Mouse (Mus musculus): ENCODE data around the gene Serinc5.
"Not testable (repeated sequence)": the region's sequence is repeated elsewhere in the genome, so short reads cannot be mapped to it uniquely, and the experiment has no call there.

Gene Serinc5

DNA sequence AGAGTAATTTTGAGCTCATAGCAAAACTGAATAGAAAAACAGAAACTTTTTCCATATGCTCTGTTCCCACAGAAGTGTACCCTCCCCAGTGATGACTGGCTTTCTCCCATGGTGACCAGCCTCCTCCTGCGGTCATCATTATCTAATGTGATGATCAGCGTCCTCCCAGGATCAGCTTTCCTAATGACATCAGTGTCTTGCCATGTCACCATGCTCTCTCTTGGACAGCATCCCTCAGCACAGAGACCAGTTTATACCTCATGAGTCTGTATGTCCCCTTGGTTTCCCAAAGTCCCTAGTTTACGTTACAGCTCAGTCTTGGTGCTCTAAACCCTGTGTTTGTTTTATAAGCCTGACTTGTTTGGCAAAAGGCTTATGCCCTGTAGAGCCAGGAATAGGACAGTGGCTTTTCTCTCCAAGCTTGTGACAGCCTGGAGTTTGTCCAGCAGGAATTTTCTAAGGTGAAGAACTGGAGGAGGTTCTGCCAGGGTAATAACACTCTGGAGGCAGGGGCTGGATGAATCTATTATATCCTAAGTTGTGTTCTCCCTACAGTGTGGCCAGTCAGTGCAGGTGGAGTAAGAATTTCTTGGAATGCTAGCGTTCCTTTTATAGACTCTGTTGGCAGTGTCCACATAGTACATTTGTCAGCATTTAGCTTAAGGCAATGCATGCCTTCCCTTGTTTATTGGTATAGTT is 46.1 kb downstream of the Serinc5 start:
- in situ Hi-C loops (cut with MboI; ENCODE audit: unreplicated experiment in 2 of 2), result no loop called here

DNA sequence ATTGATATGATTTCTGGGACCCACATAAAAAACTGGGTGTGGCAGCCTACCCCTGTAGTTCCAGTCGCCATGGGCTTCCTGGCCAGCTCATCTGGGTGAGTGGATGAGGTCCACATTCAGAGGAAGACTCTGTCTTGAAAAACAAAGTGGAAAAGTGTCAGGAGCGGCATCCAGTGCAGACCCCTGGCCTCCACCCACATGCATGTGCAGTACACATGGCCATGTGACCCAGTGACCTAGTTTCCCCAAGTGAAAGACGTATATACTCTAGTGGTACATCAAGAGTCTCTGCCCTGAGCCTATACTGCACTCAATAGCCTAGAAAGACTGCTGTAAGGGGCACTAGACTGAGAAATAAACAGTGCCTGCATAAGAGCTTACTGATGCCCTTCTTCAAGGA is 48.7 kb downstream of the Serinc5 start:
- in situ Hi-C loops (cut with MboI; ENCODE audit: unreplicated experiment in 2 of 2), result no loop called here

DNA sequence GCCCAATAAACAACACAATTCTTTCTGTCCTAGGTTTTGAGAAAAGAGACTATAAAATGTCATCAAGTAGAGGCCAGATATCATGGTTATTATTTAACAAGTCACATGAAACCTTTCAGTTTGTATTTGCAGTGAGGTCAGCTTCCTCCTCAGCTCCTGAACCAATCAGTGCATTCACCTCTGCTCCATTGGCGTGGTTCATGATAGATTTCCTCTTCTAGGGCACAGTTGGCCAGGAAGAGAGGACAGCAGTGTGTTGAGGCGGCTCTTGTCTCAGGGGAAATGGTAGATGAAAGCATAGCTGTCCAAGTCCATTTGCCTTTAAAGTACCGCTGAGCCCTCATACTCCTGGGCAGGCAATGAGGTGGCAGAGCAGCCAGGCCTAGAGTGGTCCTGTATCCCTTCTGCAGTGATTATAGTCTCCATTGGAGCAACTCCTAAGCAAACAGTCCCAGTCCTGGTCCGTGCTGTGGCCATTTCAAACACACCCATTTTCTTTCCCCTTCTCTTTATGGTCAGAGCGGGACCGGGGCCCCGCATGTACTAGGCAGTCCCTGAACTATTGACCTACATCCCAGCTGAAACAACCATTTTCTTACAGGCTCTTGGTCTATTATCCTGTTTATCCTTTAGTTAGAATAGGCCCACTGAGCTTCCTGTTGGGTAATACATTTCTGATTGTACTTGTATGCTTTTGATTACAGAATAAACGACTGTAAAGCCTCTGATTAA is 51.8 kb downstream of the Serinc5 start:
- in situ Hi-C loops (cut with MboI; ENCODE audit: unreplicated experiment in 2 of 2), result no loop called here

DNA sequence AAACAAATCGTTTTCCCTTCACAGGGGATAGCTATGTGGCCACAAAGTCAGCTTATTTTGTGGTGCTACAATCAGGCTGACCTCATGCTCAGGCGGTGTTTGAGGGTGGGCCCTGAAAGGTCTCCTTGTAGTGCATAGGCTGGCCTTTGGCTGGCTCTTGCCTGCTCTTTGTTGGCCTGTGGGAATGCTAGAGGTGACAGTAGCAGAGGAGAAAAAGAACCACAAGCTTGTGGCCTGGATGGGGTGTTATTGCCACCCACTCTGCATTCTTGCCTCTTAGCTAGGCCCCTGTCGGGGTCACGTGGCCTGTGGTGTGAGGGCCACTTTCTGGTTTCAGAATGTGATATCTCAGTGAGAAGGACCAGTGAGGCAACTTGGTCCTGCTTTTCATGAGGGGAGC is 54.1 kb downstream of the Serinc5 start:
- in situ Hi-C loops (cut with MboI; ENCODE audit: unreplicated experiment in 2 of 2), result no loop called here

DNA sequence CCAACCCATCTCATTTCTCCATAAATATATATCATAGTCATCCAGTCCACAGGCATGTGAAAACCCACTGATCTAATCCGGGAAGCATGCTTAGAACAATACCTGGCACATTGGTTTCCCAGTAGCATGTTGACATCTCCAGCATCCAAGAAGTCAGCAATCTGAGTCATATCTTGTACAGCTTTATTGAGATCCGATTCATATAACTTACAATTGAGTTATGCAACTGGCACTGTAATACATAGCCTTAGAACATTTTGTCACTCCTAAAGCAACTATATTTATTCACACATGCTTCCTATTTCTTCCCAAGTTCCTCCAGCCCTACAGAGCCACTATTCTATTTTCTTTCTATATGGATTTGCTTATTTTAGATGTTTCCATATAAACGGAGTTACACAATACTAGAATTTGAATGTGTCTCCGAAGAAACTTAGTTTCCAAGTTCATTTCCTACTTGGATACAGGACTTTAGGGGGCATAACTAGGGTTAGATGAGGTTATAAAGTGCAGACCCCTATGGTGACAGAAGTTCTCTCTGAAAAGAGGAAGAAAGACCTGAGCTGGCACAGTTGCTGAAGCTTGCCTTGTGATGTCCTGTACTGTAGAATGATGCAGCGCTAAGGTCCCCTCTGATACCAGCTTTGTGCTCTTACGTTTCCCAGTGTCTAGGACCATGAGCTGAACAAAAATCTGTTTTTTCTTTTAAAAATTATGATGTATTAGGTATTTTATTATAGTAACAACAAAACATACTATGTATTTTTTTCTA is 57.5 kb downstream of the Serinc5 start:
- in situ Hi-C loops (cut with MboI; ENCODE audit: unreplicated experiment in 2 of 2), result no loop called here

DNA sequence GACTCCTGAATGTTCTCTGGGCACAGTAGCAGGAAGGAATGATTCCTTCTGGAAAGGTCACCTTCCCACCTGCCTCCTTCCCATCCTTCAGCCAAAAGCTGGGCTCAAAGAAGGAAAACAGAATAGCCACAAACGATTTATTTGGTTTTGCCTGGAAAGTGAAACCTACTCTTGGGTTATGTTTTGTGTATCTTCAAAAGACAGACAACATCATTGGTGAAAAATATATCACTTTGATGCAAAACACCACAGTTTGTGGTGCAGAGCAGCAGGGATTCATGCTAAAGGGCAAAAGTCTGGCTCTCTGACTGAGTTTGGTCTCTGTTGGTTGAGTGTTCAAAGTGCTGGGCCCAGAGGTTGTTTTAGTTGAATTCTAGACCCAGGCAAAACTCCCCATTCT is 60.8 kb downstream of the Serinc5 start:
- in situ Hi-C loops (cut with MboI; ENCODE audit: unreplicated experiment in 2 of 2), result no loop called here

DNA sequence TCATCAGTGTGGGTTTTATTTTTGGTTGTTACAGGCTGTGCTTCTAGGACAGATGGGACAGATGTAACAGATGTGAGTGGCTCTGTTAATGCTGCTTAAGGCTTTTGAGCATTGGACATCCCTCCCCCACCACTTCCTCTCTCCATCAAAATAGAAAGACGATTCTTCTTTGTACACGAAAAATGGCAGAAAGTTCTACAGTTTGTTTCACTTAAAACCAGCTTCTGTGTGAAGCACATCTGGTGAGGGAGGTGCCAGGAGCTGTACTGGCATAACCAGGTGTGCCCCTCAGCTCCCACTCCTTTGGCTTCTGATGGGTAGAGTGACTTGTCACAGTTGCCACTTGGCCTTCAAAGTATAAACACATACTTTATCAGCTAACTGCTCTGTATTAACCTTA is 63.8 kb downstream of the Serinc5 start:
- in situ Hi-C loops (cut with MboI; ENCODE audit: unreplicated experiment in 2 of 2), result no loop called here

DNA sequence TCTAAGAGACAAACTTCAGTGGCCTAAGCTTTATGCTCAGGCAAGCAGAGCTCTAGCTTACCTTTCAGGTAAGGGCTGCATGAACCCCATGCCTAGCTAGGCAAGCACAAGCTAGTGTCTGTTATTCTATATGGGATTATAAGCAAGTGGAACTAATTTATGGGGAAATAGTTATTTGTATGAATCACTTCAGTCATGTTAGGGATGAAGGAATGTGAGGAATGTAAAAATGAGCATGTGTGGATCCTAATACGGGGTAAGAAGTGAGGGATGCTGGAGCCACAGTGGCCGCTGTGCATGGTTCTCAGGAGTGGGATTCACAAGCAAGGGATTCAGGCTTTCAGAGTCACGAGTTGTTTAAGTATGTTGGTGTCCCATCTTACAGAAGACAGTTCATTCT is 64.4 kb downstream of the Serinc5 start:
- in situ Hi-C loops (cut with MboI; ENCODE audit: unreplicated experiment in 2 of 2), result no loop called here

DNA sequence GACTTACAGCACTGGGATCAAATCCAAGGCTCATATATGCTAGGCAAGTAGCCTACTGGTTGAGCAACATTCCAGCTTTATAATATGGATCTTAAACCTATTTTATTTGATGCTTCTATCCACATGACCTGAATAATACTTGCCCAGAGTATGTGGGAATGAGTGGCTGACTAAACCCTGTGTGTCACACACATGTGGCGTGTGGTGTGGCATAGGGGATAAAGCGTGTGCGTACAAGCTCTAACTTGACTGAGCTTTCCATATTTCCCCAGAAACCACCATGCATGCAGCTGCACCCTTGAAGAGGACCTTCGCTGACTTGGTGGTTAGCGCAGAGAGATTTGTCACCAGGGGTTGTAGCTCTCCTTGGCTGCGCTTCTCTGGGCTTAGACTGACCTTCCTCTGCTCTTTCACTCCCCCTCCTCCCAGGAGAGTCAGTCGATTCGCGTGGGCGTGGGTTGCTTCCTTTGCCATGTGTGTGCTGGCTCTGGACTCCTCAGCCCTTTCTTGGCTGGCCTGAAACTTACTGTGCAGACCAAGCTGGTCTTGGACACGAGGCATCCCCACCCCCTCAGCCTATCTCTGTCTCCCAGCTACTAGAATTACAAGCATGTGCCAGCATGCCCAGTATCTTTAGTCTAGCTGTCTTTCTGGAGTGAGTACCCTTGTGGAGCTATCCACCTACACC is 65.2 kb downstream of the Serinc5 start:
- in situ Hi-C loops (cut with MboI; ENCODE audit: unreplicated experiment in 2 of 2), result no loop called here

DNA sequence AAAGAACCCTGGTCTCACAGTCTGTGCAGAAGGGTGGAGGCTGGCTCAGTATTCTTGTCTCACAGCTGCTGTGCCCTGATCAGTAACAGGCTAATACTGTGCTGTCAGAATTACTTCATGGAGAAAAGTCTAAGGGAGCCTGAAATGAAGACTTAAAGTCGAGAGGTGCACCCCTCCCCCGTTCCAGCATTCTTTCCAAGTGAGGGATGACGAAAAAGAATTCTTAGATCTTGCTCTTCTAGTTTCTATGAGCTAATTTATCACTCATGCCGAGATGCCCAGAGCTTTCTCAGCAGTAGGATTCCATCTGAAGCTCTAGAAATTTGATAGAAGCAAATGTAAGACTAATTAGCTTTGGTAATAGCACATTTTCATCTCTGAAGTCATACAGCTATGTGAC is 66.8 kb downstream of the Serinc5 start:
- in situ Hi-C loops (cut with MboI; ENCODE audit: unreplicated experiment in 2 of 2), result no loop called here

DNA sequence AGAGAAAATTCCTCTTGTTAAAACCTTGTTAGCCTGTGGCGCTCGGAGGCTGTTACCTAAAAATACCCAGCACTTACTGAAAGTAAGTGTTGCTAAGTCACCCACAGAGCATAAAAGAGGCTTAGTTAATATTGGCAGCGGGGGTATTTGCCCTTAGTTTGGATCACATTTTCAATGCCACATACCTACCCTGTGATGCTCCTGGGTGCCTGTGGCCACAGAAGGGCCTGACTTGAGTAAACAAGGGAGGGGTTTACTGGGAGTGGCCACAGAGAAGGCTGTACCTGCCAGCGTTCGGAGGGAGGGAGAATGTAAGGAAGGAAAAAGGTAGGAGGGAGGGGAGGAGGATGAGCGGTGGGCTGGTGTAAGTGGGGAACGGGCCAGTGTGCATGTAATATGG is 68.8 kb downstream of the Serinc5 start:
- in situ Hi-C loops (cut with MboI; ENCODE audit: unreplicated experiment in 2 of 2), result no loop called here

DNA sequence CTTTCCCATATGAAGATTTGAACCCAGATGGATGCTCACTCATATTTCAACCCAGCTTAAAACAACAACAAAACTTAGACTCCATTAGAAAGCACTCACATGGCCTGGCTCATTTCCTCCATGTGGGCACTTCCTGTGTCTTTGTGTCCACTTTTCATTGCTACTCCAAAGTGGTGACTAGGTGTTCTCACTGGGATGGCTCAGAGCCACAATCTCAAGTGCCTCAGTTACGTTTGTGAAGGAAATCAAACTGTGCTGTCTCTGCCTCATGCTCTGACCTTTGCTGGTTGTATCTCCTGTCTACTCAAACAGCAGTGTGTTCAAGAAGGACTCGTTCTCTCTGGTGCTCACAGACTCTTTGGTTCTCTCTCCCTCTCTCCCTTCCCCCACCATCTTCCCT is 70.7 kb downstream of the Serinc5 start:
- in situ Hi-C loops (cut with MboI; ENCODE audit: unreplicated experiment in 2 of 2), result no loop called here

DNA sequence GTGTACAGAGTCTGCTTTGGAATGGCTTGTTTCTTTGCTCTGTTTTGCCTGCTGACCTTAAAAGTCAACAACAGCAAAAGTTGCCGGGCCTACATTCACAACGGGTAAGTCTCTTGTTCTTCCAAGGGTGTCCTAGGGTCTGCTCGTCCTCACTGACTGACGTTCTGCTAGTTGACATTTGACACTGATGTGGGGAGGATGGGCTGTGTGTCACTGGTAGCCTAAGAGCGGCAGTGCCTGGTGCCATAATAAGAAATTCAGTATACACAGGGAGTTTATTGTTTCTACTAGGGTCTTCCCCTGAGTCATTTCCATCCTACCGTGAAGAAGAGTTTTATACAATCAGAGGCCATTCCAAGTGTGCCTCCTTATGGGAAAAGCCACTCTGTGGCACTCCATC is 71.9 kb downstream of the Serinc5 start:
- in situ Hi-C loops (cut with MboI; ENCODE audit: unreplicated experiment in 2 of 2), result no loop called here

DNA sequence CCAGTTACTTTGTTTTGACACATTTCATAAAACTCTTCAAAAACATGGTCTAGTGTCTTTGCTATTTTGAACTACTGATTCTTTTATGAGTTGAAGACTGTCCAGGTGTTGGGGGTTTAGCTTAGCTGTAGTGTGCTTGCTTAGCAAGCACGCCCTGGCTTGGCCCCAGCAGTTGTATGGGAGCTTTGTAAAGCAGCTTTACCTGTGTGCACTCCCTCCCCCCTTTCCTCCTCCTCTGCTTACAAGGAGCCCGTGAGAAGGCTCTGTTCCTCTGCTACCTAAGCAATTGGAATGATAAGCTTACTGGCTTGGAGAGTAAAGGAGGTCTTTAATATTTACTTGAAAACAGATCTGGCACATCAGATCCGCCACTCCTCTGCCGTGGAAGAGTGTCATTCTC is 72.6 kb downstream of the Serinc5 start:
- in situ Hi-C loops (cut with MboI; ENCODE audit: unreplicated experiment in 2 of 2), result no loop called here

DNA sequence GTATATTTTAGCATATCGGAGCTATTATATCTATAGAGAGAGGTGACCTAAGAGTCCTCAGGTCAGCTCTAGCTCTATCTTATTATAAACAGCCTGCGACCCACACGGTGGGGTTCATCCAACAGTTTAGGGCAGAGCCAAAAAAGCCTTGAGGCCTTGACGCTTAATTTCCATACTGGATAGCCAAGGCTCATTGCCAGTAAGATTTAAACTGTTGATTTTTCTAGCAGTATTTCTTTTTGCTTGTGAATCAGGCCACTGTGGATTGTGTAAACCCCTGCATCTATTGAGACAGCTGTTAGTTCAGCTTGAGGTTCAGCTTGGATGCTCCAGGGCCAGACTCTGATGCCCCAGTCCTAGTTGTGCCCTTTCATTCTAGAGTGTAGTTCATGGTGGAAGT is 73.4 kb downstream of the Serinc5 start:
- in situ Hi-C loops (cut with MboI; ENCODE audit: unreplicated experiment in 2 of 2), result no loop called here

DNA sequence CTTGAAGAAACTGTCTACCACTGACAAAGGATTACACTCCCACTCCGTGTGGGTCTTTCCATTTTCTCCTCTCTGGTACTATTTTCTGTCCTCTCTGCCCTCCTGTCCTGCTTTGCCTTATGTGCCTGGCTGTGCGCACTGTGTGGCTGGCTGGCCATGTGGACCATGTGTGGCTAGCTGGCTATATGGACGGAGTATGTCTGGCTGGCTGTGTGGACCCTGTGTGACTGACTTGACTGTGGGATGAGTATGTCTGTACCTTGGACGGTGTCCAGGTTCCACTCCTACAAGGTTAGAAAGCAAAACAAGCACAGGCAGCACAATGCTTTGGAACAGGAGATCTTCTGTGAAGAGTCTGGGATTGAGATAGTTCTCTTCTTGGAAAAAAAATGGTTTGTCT is 74.4 kb downstream of the Serinc5 start:
- in situ Hi-C loops (cut with MboI; ENCODE audit: unreplicated experiment in 2 of 2), result no loop called here

DNA sequence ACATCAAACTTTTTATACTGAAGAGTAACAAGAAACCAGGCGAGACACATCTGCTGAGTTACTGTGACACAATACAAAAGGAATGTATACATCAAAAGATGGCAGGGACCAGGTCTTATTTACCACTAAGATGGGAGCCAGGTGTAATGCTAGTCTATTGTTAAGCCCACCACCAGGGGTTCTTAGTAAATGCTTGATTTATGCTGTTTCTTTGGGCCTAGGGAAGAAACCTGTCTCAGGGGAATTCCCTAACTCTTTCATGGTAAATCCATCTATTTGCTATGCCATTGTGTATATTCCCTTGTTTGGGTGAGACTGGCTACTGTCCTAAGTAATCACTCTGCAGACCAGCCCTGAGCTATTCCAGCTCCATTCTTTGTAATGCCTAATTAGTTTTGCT is 76.3 kb downstream of the Serinc5 start:
- in situ Hi-C loops (cut with MboI; ENCODE audit: unreplicated experiment in 2 of 2), result not testable (repeated sequence)

DNA sequence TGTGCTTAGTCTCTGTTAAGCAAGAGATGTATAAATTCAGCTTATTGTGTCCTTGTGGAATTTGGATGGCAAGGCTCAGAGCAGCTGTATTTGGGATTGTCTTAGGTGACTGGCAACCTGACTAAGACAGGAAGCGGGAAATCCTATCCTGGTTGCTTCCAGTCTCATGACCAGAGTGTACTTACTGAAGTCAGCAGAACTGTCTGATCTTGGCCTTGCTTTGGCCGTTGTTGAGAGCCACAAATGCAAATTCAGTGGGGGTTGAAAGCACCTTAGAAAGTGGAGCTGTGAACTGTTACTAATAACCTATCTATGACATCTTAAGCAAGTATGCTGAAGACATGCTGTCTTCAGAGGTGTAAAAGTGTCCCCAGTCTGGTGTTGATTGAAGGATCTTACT is 78.2 kb downstream of the Serinc5 start:
- in situ Hi-C loops (cut with MboI; ENCODE audit: unreplicated experiment in 2 of 2), result no loop called here

DNA sequence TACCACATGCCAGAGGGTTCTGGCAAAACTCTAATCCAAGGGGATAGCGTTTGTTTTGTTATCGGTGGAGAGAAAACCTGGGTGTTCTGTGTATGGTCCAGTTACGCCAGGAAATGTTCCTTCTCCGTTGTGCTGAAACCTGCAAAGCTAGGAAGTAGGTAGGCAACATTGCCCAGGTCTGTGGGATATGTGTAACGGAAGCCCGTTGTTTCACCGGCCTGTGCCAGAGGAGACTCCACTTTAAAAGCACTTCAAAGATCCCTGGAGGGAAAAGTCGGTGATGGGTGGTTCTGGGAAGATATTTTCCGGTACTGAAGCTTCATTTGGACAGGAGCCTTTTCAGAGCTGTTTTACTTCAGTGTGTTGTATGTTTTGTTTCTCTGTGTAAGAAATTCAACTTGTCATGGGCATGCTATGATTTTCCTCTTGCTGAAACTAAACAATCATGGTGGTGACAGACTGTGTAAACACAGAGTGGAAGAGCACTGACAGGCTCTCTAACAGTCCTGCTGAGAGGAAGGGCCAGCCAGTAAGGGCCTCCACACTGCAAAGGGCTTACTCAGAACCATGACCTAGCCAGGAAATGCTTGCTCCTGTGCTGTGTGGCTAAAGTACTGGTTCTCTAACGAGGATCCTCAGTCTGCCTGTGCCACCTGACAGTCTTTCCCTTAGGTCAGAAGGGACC is 83.1 kb downstream of the Serinc5 start:
- in situ Hi-C loops (cut with MboI; ENCODE audit: unreplicated experiment in 2 of 2), result no loop called here

DNA sequence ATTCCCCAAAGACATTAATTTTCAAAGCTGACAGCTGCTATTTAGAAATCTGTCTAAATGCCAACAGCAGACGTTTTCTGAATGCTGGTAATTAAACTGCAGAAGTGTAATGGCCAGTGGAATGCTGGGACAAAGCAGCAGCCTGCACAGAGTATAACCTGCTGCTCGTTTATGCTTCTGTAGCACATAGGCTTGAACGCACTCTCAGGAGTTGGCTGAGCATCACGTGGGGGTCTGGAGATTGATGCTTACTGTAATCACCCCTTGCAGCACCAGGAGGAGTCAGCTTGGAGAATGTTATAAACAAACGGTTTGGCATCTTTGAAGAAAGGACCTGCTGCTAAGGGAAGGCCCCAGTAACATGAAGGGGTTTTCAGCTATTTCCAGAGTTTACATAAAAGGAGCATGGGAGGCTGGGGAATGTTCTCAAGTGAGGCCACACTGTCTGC is 85.6 kb downstream of the Serinc5 start:
- in situ Hi-C loops (cut with MboI; ENCODE audit: unreplicated experiment in 2 of 2), result no loop called here

DNA sequence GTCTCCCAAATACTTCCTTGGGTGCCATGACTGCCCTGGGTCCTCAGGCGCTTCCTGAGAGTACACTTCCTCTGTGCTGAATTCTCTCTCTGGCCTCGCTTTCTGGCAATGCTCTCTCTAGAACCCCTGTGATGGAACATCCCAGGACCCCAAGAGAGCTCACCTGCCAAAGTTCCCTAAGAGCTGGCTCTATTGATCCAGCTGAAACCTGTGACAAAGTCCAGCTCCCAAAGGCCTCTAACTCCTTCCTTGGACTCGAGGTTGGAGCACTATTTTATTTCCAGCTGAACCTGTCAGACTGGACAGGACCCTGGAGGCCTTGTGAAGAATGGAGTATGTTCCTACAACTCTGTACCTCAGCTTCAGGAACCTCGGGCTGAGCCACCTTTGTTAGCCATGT is 86.2 kb downstream of the Serinc5 start:
- in situ Hi-C loops (cut with MboI; ENCODE audit: unreplicated experiment in 2 of 2), result no loop called here

Data from v-Abl transformed pro-B cells (cell line).